Mouse (Mus musculus): Measurements from ENCODE around the gene Gm49776.

GRCm38 (mm10) chr16:18235389-18236065, 22.6 kb downstream of the Gm49776 start:
- TF ChIP-seq CTCF (IDR thresholded peaks at IDR 0.05; ENCODE audit: borderline replicate concordance, insufficient read depth, low read depth, low read length) = no peak
- TF ChIP-seq POLR2A (IDR thresholded peaks at IDR 0.05; ENCODE audit: borderline replicate concordance, insufficient read depth, low read length) = no peak; the same call in 1 of the 2 replicates

Data from cerebellum, adult 2 months (tissue).